Mouse (Mus musculus): ENCODE results near the gene Lrrk1. TPM values are rescaled to one million over a fixed set of nuclear protein-coding genes. Genes with fewer than 3 reads are reported as not detected.
A peak's percentile ranks its signal among the peaks of the same experiment; 100 is the strongest.

Lrrk1 gene
- polyA plus RNA-seq, 1 experiment: 76.4 TPM

DNA sequence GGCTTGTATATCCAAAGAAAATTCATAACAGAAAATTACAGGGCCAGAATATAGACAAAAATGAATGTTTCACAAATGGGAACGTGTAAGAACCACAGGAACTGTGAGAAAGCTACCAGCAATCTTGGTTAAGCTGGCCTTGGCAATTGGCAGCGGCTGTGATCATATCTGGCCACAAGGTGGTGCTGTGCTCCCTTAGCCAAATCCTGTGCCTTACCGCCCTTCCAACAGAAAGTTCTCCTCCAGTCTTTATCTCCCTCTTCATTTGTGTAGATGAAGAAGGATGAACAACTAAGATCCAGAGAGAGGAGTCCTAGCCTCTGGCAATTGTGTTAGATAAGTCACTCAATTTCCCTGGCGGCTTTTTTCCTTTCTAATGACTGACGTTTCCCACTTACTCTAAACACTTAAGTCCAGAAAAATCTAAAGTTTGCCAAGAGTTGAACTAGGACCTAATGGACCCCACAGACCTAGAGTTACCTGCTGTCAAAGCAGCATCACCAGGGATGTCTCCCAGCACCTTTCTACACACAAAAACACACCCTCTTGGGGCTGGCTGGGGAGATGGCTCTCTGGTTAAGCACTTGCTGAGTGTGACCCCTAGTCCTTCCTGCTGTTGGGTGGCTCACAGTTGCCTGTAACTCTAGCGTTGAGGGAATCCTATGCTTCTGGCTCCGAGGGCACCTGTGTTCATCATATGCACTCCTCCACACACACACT is 78.0 kb downstream of the Lrrk1 start:
- peak; percentile 95 for TF ChIP-seq CTCF (IDR thresholded peaks at IDR 0.05; ENCODE audit: insufficient read depth, low read length)
- no peak for TF ChIP-seq POLR2A (IDR thresholded peaks at IDR 0.05; ENCODE audit: borderline replicate concordance, extremely low read depth, low read depth, low read length)
- WGBS: 28% methylated on average over 7 of the region's 7 CpGs
- no peak overlapping the region for H3K4me3 ChIP-seq (replicated peaks; ENCODE audit: extremely low read depth, low read depth, low read length)
- DNase-seq: peak; percentile 59
- peaks cover 19% of the 10 kb centered on the region for H3K4me1 ChIP-seq (ENCODE audit: control insufficient read depth, insufficient read depth, low read length)

DNA sequence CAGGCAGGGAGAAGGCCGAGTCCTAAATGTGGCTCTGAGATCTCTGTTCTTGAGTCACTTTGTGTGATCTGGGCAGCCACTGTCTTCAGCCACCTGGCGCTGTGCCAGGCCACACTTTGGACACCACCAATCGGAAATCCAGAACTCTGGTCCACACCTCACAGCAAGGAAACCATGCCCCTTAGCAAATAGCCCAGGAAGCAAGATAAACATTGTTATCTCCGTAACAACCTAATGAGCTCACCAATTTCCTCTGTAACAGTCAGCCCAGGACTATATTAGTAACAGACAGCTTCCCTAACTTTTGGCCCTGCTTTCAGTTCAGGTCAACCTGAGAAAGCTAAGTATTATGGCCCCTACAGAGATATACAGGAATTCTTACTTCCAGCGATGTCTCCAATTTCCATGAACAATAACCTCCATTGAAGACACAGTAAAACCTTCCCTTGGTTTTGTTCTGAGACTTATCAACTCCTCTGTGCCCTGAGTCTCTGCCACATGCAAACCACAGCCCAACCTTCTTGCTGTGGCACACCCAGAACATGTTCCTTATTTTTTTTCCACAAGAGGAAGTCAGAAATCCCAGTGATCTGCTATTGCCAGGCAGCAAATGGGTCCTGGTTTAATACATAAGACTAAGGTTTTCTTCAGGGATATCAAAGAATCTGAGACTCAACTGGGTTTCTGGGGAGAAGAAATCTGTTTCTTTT is 78.8 kb downstream of the Lrrk1 start:
- Histone ChIP-seq H3K4me1 (ENCODE audit: control insufficient read depth, insufficient read depth, low read length) (peaks cover 19% of the 10 kb centered on the region), H3K4me3 (replicated peaks; ENCODE audit: extremely low read depth, low read depth, low read length) (no peak overlapping the region)
- 22% methylated on average over 5 of the region's 5 CpGs for WGBS
- DNase-seq: peak; percentile 62
- TF ChIP-seq CTCF (IDR thresholded peaks at IDR 0.05; ENCODE audit: insufficient read depth, low read length): no peak
- TF ChIP-seq POLR2A (IDR thresholded peaks at IDR 0.05; ENCODE audit: borderline replicate concordance, extremely low read depth, low read depth, low read length): no peak

DNA sequence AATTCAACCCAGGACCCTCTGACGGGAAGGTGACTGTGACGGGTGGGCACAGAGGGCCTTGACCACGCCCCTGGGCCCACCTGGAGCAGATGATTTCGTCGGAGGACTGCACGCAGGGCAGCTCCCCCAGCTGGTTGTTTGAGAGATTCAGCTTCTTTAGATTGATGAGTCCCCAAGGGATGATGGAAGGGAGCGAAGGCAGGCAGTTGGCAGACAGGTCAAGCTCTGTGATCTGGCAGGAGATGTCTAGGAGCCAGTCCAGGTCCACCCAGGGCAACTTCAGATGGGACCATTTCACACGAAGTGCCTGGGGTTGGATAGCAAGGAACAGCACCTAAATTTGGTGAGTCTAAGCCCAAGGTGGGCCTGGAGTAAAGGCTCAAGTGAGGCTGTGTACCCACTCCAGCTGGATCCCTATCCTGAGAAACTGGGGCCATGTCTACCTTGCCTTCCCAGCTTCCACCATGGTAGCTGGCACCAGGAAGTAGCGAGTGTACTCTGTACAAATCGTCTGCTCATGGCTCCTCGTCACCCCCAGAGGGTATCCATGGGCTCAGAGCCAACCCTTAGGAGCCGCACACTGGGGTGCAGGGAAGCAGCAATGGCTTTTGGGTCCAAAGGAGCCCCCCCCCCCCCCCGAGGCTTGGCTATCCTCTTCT is 79.4 kb downstream of the Lrrk1 start:
- no peak for DNase-seq
- 62% methylated on average over 13 of the region's 13 CpGs for WGBS
- TF ChIP-seq POLR2A (IDR thresholded peaks at IDR 0.05; ENCODE audit: borderline replicate concordance, extremely low read depth, low read depth, low read length): no peak
- no peak for TF ChIP-seq CTCF (IDR thresholded peaks at IDR 0.05; ENCODE audit: insufficient read depth, low read length)
- no peak overlapping the region for H3K4me3 ChIP-seq (replicated peaks; ENCODE audit: extremely low read depth, low read depth, low read length)
- peaks cover 19% of the 10 kb centered on the region for H3K4me1 ChIP-seq (ENCODE audit: control insufficient read depth, insufficient read depth, low read length)

DNA sequence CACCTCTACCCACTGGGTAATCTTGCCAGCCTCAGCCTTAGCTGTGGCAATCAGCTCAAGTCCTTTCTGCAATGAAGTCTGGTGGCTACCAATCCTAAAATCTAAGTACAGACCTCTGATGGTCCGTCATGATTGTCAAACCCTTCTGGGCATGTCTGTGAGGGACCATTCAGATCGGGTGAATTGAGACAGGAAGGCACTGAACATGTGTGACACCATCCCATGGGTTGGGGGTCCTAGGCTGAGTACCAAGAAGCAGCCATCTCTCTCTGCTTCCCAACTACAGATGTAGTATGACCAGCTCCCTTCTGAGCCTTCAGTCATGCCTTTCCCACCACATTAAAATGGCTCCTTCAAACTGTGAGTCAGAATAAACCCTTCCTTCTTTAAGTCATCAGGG is 80.4 kb downstream of the Lrrk1 start:
- 93% methylated on average over 2 of the region's 2 CpGs for WGBS
- peaks cover 19% of the 10 kb centered on the region for H3K4me1 ChIP-seq (ENCODE audit: control insufficient read depth, insufficient read depth, low read length)

DNA sequence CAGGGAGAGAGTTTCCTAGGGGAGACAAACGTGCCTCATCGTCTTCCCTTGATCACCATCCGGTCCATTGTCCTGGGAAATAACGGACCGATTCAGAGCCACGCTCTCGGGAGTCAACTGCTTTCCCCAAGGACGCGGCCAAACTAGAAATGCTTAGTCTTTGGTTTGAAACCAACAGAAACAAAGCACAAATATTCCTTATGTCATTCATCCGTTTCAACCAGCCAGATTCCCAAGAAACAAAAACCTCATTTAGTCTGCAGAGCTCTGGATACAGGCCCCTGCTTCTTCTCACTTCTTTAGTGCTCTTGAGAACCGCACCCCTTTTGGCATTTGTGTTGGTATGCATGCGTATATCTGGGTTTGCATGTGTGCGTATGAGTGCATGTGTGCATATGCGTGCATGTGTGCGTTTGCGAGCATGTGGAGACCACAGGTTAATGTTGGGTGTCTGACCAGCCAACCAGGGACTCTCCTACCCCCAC is 82.4 kb downstream of the Lrrk1 start:
- 63% methylated on average over 16 of the region's 16 CpGs for WGBS
- DNase-seq: no peak
- Histone ChIP-seq H3K4me1 (ENCODE audit: control insufficient read depth, insufficient read depth, low read length) (peaks cover 15% of the 10 kb centered on the region), H3K4me3 (replicated peaks; ENCODE audit: extremely low read depth, low read depth, low read length) (no peak overlapping the region)
- TF ChIP-seq CTCF (IDR thresholded peaks at IDR 0.05; ENCODE audit: insufficient read depth, low read length) (no peak), POLR2A (IDR thresholded peaks at IDR 0.05; ENCODE audit: borderline replicate concordance, extremely low read depth, low read depth, low read length) (no peak)

More for the DNA sequence above, 80.4 kb downstream of the Lrrk1 start:
- no peak overlapping the region for H3K4me3 ChIP-seq (replicated peaks; ENCODE audit: extremely low read depth, low read depth, low read length)
- TF ChIP-seq POLR2A (IDR thresholded peaks at IDR 0.05; ENCODE audit: borderline replicate concordance, extremely low read depth, low read depth, low read length): no peak
- TF ChIP-seq CTCF (IDR thresholded peaks at IDR 0.05; ENCODE audit: insufficient read depth, low read length): no peak
- DNase-seq: no peak

DNA sequence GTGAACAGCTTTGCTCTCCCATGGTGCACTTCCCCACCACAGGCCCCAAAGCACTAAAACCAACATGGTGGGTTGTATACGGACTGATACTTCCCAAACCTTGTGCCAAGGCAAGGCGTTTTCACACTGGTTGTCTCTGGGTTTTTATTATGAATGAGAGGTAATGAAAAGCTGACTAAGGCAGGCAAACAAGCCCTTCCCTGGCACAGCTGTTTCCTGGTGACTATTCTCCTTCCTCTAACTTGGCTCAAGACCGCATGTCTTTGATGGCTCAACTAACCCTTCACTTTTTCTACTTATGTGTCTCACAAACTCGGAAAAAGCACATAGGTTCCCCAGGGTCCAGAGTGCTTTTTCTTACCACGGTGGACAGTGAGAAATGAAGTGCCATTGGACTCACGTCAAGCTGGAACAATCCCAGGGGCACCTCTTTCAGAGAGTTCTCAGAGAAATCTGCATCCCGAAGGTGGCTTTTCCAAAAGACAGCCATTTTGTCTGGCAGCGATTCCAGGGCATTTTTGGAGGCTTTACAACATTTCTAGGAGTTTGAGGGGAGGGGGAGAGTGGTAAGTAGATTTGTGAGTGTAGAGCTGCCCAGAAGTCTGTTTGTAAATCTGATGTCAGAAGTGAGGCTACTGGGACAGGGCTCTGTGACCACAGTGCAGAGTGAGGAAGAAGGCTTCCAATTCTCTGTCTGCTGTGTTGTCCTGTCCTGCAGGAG is 83.0 kb downstream of the Lrrk1 start:
- no peak for DNase-seq
- no peak overlapping the region for H3K4me3 ChIP-seq (replicated peaks; ENCODE audit: extremely low read depth, low read depth, low read length)
- 58% methylated on average over 8 of the region's 8 CpGs for WGBS
- H3K4me1 ChIP-seq (ENCODE audit: control insufficient read depth, insufficient read depth, low read length): peaks cover 12% of the 10 kb centered on the region
- TF ChIP-seq POLR2A (IDR thresholded peaks at IDR 0.05; ENCODE audit: borderline replicate concordance, extremely low read depth, low read depth, low read length): no peak
- no peak for TF ChIP-seq CTCF (IDR thresholded peaks at IDR 0.05; ENCODE audit: insufficient read depth, low read length)

DNA sequence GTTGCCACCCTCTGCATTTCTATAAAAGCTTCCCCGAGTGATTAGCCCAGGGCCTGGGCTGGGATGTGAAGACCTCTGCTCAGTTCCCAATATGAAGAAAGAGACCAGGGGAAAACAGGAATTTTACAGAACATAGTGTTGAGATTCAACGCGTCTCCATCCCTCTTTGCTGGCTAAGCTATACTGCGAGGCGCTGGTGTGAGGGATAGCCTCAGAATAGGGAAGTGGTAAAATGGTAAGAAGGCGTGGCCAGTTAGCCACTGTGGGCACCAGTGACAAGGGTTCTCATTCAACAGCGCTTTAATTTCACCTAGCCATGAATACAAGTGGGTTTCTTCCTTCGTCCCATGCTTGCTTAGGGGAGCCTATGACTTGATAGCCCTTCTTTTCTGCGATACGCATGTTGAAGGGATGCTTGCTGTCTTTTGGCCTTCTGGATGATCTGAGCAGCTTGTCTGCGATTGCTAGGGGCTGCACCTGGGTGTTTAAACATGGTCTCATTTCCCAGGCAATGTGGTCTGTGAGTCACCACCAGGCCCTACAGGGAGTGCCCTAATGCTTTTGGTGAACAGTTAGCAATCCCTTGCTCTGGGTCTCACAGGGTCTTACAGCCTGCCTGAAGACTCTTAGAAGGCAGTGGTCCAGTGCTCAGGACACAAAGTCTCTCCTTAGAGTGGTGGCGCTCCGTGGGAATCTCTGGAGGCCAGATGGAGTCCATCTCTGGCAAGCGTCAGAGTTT is 84.1 kb downstream of the Lrrk1 start:
- WGBS: 86% methylated on average over 14 of the region's 14 CpGs
- TF ChIP-seq CTCF (IDR thresholded peaks at IDR 0.05; ENCODE audit: insufficient read depth, low read length) (no peak), POLR2A (IDR thresholded peaks at IDR 0.05; ENCODE audit: borderline replicate concordance, extremely low read depth, low read depth, low read length) (no peak)
- no peak overlapping the region for H3K4me3 ChIP-seq (replicated peaks; ENCODE audit: extremely low read depth, low read depth, low read length)
- DNase-seq: no peak
- peaks cover 9% of the 10 kb centered on the region; the same call in 1 of the 2 replicates for H3K4me1 ChIP-seq (ENCODE audit: control insufficient read depth, insufficient read depth, low read length)

DNA sequence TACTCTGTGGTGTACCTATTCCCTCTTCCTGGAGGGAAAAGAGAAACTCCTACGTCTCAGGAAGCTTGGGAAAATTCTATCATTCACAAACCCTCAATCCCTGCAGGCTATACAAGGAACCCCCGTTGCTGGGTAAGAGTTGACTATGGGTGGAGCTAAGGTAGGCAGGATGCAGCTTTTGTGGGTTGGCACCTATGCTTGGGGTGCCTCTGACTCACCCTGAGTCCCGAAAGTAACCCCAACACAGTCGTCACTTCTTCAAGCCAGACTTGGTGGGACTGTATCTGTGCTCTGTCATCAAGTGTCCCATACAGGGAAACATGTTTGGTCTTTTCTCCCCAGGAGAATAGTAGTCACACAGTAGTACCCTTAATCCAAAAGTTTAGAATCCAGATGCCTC is 86.7 kb downstream of the Lrrk1 start:
- TF ChIP-seq POLR2A (IDR thresholded peaks at IDR 0.05; ENCODE audit: borderline replicate concordance, extremely low read depth, low read depth, low read length) (no peak), CTCF (IDR thresholded peaks at IDR 0.05; ENCODE audit: insufficient read depth, low read length) (no peak)
- Histone ChIP-seq H3K4me3 (replicated peaks; ENCODE audit: extremely low read depth, low read depth, low read length) (no peak overlapping the region), H3K4me1 (ENCODE audit: control insufficient read depth, insufficient read depth, low read length) (0 out of 2 replicates have a peak, but pooled peaks cover 4% of the 10 kb centered on the region)
- no peak for DNase-seq
- WGBS: 85% methylated on average over 4 of the region's 4 CpGs
